Mouse (Mus musculus) forebrain, postnatal 0 days (tissue): ENCODE measurements around the gene Rgs4. TPM values are rescaled to one million over a fixed set of nuclear protein-coding genes. Genes with fewer than 3 reads are reported as not detected.
A peak's percentile ranks its signal among the peaks of the same experiment; 100 is the strongest.

Experiments used
- ATAC-seq: fragments of 200-750 bp; cut with Nextera tagmentation; 2 replicates; pipeline ENCODE4 v1.8.0; 2017; ENCODE audit warnings: mild to moderate bottlenecking, moderate library complexity
- DNase-seq: peaks from one replicate; pipeline ENCODE4 v3.0.0-alpha.2; 2015
- H3K27ac ChIP-seq: fragments of 300-500 bp; sonication (generic); 2 replicates; pipeline ENCODE4 v1.5.1; 2014; ENCODE audit warnings: low read depth, mild to moderate bottlenecking, antibody characterized with exemption, low read length, moderate library complexity, mixed read lengths
- H3K27me3 ChIP-seq: fragments of 300-500 bp; sonication (generic); 2 replicates; pipeline ENCODE4 v1.6.1; 2014; ENCODE audit warnings: mild to moderate bottlenecking, low read length, mixed read lengths; ENCODE audit not compliant: insufficient read depth
- H3K36me3 ChIP-seq: fragments of 300-500 bp; sonication (generic); 2 replicates; pipeline ENCODE4 v1.6.1; 2014; ENCODE audit warnings: mild to moderate bottlenecking, moderate library complexity; ENCODE audit not compliant: insufficient read depth
- H3K4me1 ChIP-seq: fragments of 300-500 bp; sonication (generic); 2 replicates; pipeline ENCODE4 v1.6.1; 2014; ENCODE audit warnings: antibody characterized with exemption; ENCODE audit not compliant: insufficient read depth
- H3K4me2 ChIP-seq: fragments of 300-500 bp; sonication (generic); 2 replicates; pipeline ENCODE4 v1.6.1; 2014; ENCODE audit warnings: low read depth, mild to moderate bottlenecking, moderate library complexity
- H3K4me3 ChIP-seq: fragments of 300-500 bp; sonication (generic); 2 replicates; pipeline ENCODE4 v1.5.1; 2014; ENCODE audit warnings: low read depth, low read length, mixed read lengths
- H3K9ac ChIP-seq: fragments of 300-500 bp; sonication (generic); 2 replicates; pipeline ENCODE4 v1.6.1; 2014; ENCODE audit warnings: mild to moderate bottlenecking
- H3K9me3 ChIP-seq: fragments of 300-500 bp; sonication (generic); 2 replicates; pipeline ENCODE4 v1.6.1; 2016; ENCODE audit warnings: low read length
- CTCF ChIP-seq: sonication (generic); IDR thresholded peaks from 2 replicates; pipeline ENCODE4 v1.5.1; 2016; ENCODE audit warnings: antibody characterized with exemption, control low read depth, low read depth
- WGBS: fragments of 180-500 bp; shearing (Covaris S2); extraction: QIAGEN DNeasy Blood & Tissue Kit; methylation state at CpG from one replicate; pipeline ENCODE4 v1.1.7; 2014; 5-methylcytosine and 5-hydroxymethylcytosine counted together
- polyA plus RNA-seq: library from polyadenylated mRNA; unstranded; fragments of >200 nt; fragmentation: Nextera tagmentation; extraction: Ambion mirVana; gene quantifications from 2 replicates; pipeline ENCODE4 v1.2.1, GENCODE M21; 2015
- total RNA-seq: library from RNA; depleted of rRNA; stranded (reverse); fragments of >200 nt; gene quantifications from 2 replicates; pipeline ENCODE4 v1.2.3, GENCODE M21; 2014

The Rgs4 gene
- total and polyA plus RNA-seq, 2 experiments from 2014 or later: 95.5 to 113 TPM

DNA sequence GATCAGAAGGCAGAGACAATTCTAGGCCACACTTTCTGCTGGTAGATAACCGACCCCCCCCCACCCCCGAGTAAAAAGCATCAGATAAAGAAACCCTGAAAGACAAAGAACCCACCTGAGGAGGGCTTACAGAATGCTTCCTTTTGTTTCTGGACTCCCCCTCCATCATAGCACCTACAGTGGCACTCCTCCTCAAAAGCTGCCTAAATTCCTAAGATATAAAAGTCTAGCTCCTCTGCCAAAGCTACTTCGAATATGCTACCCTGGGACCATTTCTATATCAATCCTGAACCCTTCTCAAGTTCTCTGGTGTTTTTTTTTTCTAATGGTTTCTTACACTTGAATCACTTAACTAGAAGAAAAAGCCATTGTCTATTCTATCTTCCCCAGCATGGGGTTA is 9.1 kb upstream of the Rgs4 start:
- no peak for DNase-seq
- no peak overlapping the region for H3K4me3 ChIP-seq
- WGBS: 37% methylated on average over 3 of the region's 3 CpGs
- no peak for TF ChIP-seq CTCF
- no peak overlapping the region for H3K9ac ChIP-seq
- no peak overlapping the region for H3K4me2 ChIP-seq
- no peak overlapping the region for H3K27ac ChIP-seq
- no peaks in the 10 kb centered on the region for H3K4me1 ChIP-seq
- no peaks in the 10 kb centered on the region for H3K36me3 ChIP-seq
- H3K27me3 ChIP-seq: no peaks in the 10 kb centered on the region
- no peak for ATAC-seq
- H3K9me3 ChIP-seq: no peaks in the 10 kb centered on the region

DNA sequence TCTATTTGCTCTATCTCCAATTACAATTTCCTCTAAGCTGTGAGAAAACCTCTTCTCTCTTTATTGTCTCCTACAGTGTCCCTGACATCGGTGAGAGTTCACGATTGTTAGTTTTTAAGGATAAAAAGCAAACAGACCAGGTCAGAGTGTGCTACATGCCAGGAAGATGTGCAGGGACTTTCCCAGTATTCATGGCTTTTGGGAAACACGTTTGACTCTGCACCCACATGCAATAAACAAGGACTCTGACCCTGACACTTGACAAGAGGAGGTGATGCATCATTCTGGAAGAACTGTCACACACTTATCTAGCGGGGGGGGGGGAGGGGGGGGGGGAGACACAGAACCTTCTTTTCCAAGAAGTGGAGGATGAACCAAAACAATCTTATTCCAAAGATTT is 5.0 kb upstream of the Rgs4 start:
- Histone ChIP-seq H3K27me3 (no peaks in the 10 kb centered on the region), H3K4me2 (no peak overlapping the region), H3K36me3 (no peaks in the 10 kb centered on the region), H3K9me3 (no peaks in the 10 kb centered on the region), H3K4me1 (0 out of 2 replicates have a peak, but pooled peaks cover 5% of the 10 kb centered on the region), H3K27ac (no peak overlapping the region), H3K4me3 (no peak overlapping the region), H3K9ac (no peak overlapping the region)
- DNase-seq (no peak), ATAC-seq (no peak)
- TF ChIP-seq CTCF: no peak
- 53% methylated on average over 3 of the region's 4 CpGs for whole genome bisulfite sequencing

DNA sequence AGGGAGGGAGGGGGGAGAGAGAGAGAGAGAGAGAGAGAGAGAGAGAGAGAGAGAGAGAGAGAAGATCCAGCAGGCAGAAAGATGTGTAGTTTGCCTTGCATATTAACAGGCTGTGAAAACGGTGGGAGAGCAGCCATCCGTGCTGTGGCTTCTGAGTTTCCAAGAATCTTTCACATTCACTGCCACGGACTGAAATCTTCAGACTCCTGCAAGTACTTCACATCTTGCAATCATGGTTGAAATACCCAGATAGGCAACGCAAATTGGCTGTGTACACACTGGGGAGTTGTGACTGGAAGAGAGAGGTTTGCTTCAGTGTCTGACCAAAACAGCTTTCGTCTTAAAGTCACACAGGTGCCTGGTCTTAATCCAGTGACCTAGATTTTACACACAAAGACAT is 997 bp upstream of the Rgs4 start:
- 0 out of 2 replicates have a peak, but pooled peaks cover 5% of the 10 kb centered on the region for H3K4me1 ChIP-seq
- ATAC-seq: no peak; the same call in 1 of the 2 replicates
- no peaks in the 10 kb centered on the region for H3K27me3 ChIP-seq
- DNase-seq: peak; percentile 65
- H3K4me2 ChIP-seq: peak overlapping the region; percentile 73
- 0 out of 2 replicates have a peak overlapping the region, but pooled peaks have one; percentile 53 for H3K9ac ChIP-seq
- 27% methylated on average over 5 of the region's 5 CpGs for WGBS
- TF ChIP-seq CTCF: no peak
- no peaks in the 10 kb centered on the region for H3K9me3 ChIP-seq
- peak overlapping the region; percentile 82 for H3K27ac ChIP-seq
- H3K36me3 ChIP-seq: no peaks in the 10 kb centered on the region
- peak overlapping the region; percentile 47 for H3K4me3 ChIP-seq

DNA sequence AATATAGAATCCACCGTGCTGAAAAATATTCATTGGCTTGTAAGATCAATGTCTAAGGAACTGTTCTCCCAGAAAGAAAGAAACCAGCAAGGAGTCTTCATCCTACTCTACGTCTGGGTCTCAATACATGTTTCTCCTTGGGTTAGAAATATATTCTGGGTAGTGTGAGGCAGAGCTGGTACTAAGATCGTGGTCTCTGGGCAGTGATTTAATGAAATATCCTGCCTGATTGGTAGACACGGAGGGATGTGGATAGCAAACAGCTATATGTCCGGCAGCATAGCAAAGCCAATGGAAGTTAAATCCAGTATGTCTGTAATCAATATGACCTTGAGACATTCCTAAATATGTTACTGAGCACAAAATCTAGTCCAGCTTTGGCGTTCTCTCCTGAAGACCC is 460 bp upstream of the Rgs4 start:
- Histone ChIP-seq H3K27ac (peak overlapping the region; percentile 82), H3K4me2 (peak overlapping the region; percentile 73), H3K27me3 (no peaks in the 10 kb centered on the region), H3K4me3 (peak overlapping the region; percentile 47), H3K4me1 (0 out of 2 replicates have a peak, but pooled peaks cover 5% of the 10 kb centered on the region), H3K36me3 (no peaks in the 10 kb centered on the region), H3K9me3 (no peaks in the 10 kb centered on the region), H3K9ac (peak overlapping the region; percentile 53)
- ATAC-seq: peak; percentile 26; the same call in 1 of the 2 replicates
- DNase-seq: peak; percentile 40
- no peak for TF ChIP-seq CTCF
- WGBS: 34% methylated on average over 6 of the region's 6 CpGs

DNA sequence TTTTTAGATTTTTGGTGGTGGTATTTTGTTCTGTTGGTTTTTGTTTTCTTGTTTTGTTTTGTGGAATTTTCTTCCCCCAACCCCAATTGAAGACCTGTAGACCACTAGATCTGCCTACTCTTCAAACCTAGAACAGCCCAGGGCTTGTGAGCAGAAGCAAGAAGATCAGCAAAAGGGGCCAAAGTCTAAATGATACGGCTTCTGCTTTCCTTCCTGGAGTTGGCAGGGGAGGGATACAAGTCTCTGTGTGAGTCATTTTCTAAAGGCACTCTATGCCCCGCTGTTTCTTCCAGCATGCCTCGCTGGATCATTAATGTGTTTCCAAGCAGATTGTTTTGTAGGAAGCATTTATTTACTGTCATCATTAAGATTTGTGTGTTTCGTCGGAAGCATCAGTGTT is 6.3 kb downstream of the Rgs4 start:
- H3K4me1 ChIP-seq: no peaks in the 10 kb centered on the region
- H3K27ac ChIP-seq: no peak overlapping the region
- TF ChIP-seq CTCF: no peak
- no peaks in the 10 kb centered on the region for H3K36me3 ChIP-seq
- no peak overlapping the region for H3K4me2 ChIP-seq
- 71% methylated on average over 5 of the region's 5 CpGs for WGBS
- DNase-seq: no peak
- no peak overlapping the region for H3K4me3 ChIP-seq
- no peaks in the 10 kb centered on the region for H3K9me3 ChIP-seq
- no peaks in the 10 kb centered on the region for H3K27me3 ChIP-seq
- no peak for ATAC-seq
- H3K9ac ChIP-seq: no peak overlapping the region

DNA sequence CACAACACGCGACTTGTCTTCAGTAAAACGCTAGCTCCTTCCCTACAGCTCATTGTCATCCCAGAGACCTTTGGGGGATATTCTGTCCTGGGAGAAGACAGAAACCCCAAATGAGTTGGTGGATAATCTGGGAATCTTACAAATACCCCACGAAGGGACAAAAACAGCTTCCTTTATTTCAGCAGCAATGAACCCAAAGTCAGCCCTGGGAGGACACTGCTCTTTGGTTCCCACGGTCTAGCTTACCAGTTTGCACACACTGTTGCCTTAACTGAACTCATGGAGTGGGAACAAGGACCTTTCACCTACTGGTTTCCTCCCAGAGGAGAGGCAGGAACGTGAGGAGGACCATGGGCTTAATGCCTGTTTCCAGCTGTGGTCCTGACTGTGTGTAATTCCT is 10.2 kb downstream of the Rgs4 start:
- DNase-seq: no peak
- no peak overlapping the region for H3K4me3 ChIP-seq
- H3K27me3 ChIP-seq: no peaks in the 10 kb centered on the region
- H3K27ac ChIP-seq: no peak overlapping the region
- 83% methylated on average over 6 of the region's 6 CpGs for WGBS
- no peaks in the 10 kb centered on the region for H3K9me3 ChIP-seq
- H3K9ac ChIP-seq: no peak overlapping the region
- no peak for ATAC-seq
- no peak for TF ChIP-seq CTCF
- no peaks in the 10 kb centered on the region for H3K4me1 ChIP-seq
- no peaks in the 10 kb centered on the region for H3K36me3 ChIP-seq
- H3K4me2 ChIP-seq: no peak overlapping the region

DNA sequence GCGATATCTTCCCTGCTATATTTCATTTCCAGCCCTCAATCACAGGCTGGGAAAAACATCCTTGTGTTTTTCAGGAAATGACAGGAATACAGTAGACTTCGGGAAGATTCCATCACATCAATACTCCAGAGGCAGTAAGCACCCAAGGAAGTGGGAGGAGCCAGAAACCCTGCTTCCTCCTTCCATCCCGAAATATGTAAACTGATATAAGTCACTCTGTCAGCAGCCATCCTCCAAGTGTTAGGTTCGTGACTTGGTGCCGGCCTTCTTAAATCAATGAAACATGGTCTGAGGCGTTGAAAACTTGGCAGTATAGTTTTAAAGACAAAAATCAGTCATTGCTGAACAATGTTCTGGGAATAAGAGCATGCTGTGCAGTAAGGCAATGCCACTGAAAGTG is 11.3 kb downstream of the Rgs4 start:
- DNase-seq (no peak), ATAC-seq (no peak)
- Histone ChIP-seq H3K4me2 (no peak overlapping the region), H3K9me3 (no peaks in the 10 kb centered on the region), H3K36me3 (no peaks in the 10 kb centered on the region), H3K27ac (no peak overlapping the region), H3K4me1 (no peaks in the 10 kb centered on the region), H3K27me3 (no peaks in the 10 kb centered on the region), H3K9ac (no peak overlapping the region), H3K4me3 (no peak overlapping the region)
- no peak for TF ChIP-seq CTCF
- WGBS: 87% methylated on average over 6 of the region's 6 CpGs
